Mouse (Mus musculus) gastrocnemius, adult 8-10 months (tissue): ENCODE data around the gene Ptbp2. TPM values are rescaled to one million over a fixed set of nuclear protein-coding genes. Genes with fewer than 3 reads are reported as not detected.

Experiments used
- DNase-seq, 2 experiments: peaks; one replicate each; pipeline ENCODE4 v3.0.0; 2022; ENCODE audit warnings: low spot score in 2 of 2
- total RNA-seq, 4 experiments: library from RNA; stranded (reverse); gene quantifications; 2 replicates each; pipeline ENCODE4 v1.2.4; 2022

The Ptbp2 gene
- 10 to 100 TPM; 17.0 to 24.6 (median 22.4) TPM for total RNA-seq

- DNase-seq = no peak
These were observed at the start of gene Ptbp2 for GRCm38 (mm10) chr3:119784366-119784765. Gene Ptbp2 (minus strand): TSS chr3:119784466.

GRCm38 (mm10) chr3:119814678-119815077, 30.4 kb upstream of the Ptbp2 start:
- no peak for DNase-seq

GRCm38 (mm10) chr3:119806123-119806522, 21.9 kb upstream of the Ptbp2 start:
- DNase-seq = no peak

- no peak for DNase-seq
These were observed 10.6 kb upstream of the Ptbp2 start for GRCm38 (mm10) chr3:119794677-119795365.

GRCm38 (mm10) chr3:119782946-119783701, 1.1 kb downstream of the Ptbp2 start:
- peak; percentile 70 to 73 for DNase-seq

- peak; percentile 7 to 8 for DNase-seq
These were observed 2.0 kb downstream of the Ptbp2 start for GRCm38 (mm10) chr3:119782022-119782945.

- DNase-seq = no peak
These were observed 3.4 kb downstream of the Ptbp2 start for GRCm38 (mm10) chr3:119780876-119781275.

GRCm38 (mm10) chr3:119779261-119779660, 5.0 kb downstream of the Ptbp2 start:
- DNase-seq = no peak

GRCm38 (mm10) chr3:119778431-119778830, 5.8 kb downstream of the Ptbp2 start:
- no peak for DNase-seq

GRCm38 (mm10) chr3:119776129-119776528, 8.1 kb downstream of the Ptbp2 start:
- DNase-seq = no peak

- no peak for DNase-seq
These were observed 11.5 kb downstream of the Ptbp2 start for GRCm38 (mm10) chr3:119772789-119773188.

GRCm38 (mm10) chr3:119763772-119764171, 20.5 kb downstream of the Ptbp2 start:
- DNase-seq = no peak

GRCm38 (mm10) chr3:119761732-119762131, 22.5 kb downstream of the Ptbp2 start:
- DNase-seq = no peak

GRCm38 (mm10) chr3:119753791-119754190, 30.5 kb downstream of the Ptbp2 start:
- no peak for DNase-seq

GRCm38 (mm10) chr3:119749551-119750249, 34.6 kb downstream of the Ptbp2 start:
- DNase-seq = no peak

GRCm38 (mm10) chr3:119749140-119749539, 35.1 kb downstream of the Ptbp2 start:
- no peak for DNase-seq

- no peak for DNase-seq
These were observed 37.6 kb downstream of the Ptbp2 start for GRCm38 (mm10) chr3:119746656-119747055.

- DNase-seq = no peak
These were observed 38.5 kb downstream of the Ptbp2 start for GRCm38 (mm10) chr3:119745801-119746200.

GRCm38 (mm10) chr3:119729863-119730262, 54.4 kb downstream of the Ptbp2 start:
- no peak for DNase-seq

- no peak for DNase-seq
These were observed 72.2 kb downstream of the Ptbp2 start for GRCm38 (mm10) chr3:119712066-119712465.

GRCm38 (mm10) chr3:119711503-119711902, 72.8 kb downstream of the Ptbp2 start:
- DNase-seq = no peak
